Mouse (Mus musculus): ENCODE measurements around the gene Frmd4b. TPM values are rescaled to one million over a fixed set of nuclear protein-coding genes. Genes with fewer than 3 reads are reported as not detected.

Frmd4b gene
- polyA plus RNA-seq, 1 experiment from 2014 or later, result 32.5 TPM

GRCm38 (mm10) chr6:97576565-97577346 lies 40.6 kb downstream of the Frmd4b start:
- Histone ChIP-seq H3K9me3 (no peaks in the 10 kb centered on the region), H3K36me3 (no peaks in the 10 kb centered on the region), H3K4me1 (peaks cover 12% of the 10 kb centered on the region; the same call in 1 of the 2 replicates), H3K27me3 (ENCODE audit: insufficient read depth, poor library complexity, severe bottlenecking) (no peaks in the 10 kb centered on the region), H3K4me3 (no peak overlapping the region), H3K27ac (0 out of 2 replicates have a peak overlapping the region, but pooled peaks have one; percentile 1)
- no peak for DNase-seq (ENCODE audit: low spot score)
- WGBS, result 59% methylated on average over 7 of the region's 7 CpGs

- 83% methylated on average over 7 of the region's 7 CpGs for WGBS
- H3K27ac ChIP-seq, result no peak overlapping the region
- no peaks in the 10 kb centered on the region for H3K27me3 ChIP-seq (ENCODE audit: insufficient read depth, poor library complexity, severe bottlenecking)
- no peaks in the 10 kb centered on the region for H3K9me3 ChIP-seq
- DNase-seq (ENCODE audit: low spot score), result no peak
- peaks cover 12% of the 10 kb centered on the region; the same call in 1 of the 2 replicates for H3K4me1 ChIP-seq
- H3K36me3 ChIP-seq, result no peaks in the 10 kb centered on the region
- no peak overlapping the region for H3K4me3 ChIP-seq
Observed at GRCm38 (mm10) chr6:97576096-97576495, 41.2 kb downstream of the Frmd4b start.

DNA sequence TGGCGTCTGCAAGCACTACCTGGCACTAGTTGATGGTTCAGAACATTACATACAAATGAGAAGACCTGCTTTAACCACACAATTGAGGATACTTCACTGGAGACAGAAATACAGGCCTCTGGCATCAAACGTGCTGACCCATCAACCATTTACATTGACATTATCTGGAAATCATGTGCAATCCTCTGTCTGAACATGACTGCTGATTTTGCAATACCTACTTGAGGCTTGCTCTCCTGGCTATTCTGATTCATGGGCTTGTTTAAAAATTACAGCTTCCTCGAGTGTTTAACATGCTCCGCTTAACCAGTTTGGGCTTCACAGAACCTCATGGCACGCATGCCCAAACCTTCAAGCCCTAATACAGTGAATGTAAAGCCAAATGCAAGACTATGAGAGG lies 42.4 kb downstream of the Frmd4b start:
- H3K4me1 ChIP-seq, result peaks cover 12% of the 10 kb centered on the region; the same call in 1 of the 2 replicates
- H3K4me3 ChIP-seq, result no peak overlapping the region
- no peaks in the 10 kb centered on the region for H3K36me3 ChIP-seq
- WGBS, result 82% methylated on average over 5 of the region's 5 CpGs
- H3K27ac ChIP-seq, result no peak overlapping the region
- DNase-seq (ENCODE audit: low spot score), result no peak
- no peaks in the 10 kb centered on the region for H3K27me3 ChIP-seq (ENCODE audit: insufficient read depth, poor library complexity, severe bottlenecking)
- no peaks in the 10 kb centered on the region for H3K9me3 ChIP-seq

- Histone ChIP-seq H3K36me3 (no peaks in the 10 kb centered on the region), H3K27ac (no peak overlapping the region), H3K4me1 (peaks cover 12% of the 10 kb centered on the region), H3K9me3 (no peaks in the 10 kb centered on the region), H3K4me3 (no peak overlapping the region), H3K27me3 (ENCODE audit: insufficient read depth, poor library complexity, severe bottlenecking) (no peaks in the 10 kb centered on the region)
- DNase-seq (ENCODE audit: low spot score), result no peak
- WGBS, result 75% methylated on average over 5 of the region's 5 CpGs
Observed at GRCm38 (mm10) chr6:97572226-97572625, 45.1 kb downstream of the Frmd4b start.

DNA sequence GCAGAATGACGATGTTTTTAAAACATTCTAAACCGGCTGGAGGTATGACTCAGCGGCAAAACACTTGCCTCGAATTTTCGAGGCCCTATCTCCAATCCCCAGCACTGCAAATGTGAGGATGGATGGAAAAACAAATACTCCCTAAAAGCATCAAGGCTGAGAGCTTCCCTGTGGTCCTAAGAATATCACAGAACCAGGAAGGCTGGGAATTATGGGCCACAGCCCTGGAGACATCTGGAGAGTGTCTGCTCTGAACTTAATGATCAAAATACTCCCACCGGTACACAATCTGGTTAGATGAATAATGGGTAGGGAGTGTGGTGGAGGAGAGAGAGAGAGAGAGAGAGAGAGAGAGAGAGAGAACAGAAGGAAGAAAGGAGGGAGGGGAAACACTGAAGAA lies 48.8 kb downstream of the Frmd4b start:
- no peaks in the 10 kb centered on the region for H3K27me3 ChIP-seq (ENCODE audit: insufficient read depth, poor library complexity, severe bottlenecking)
- no peak overlapping the region; the same call in 1 of the 2 replicates for H3K27ac ChIP-seq
- H3K36me3 ChIP-seq, result no peaks in the 10 kb centered on the region
- peak; percentile 83 for DNase-seq (ENCODE audit: low spot score)
- peaks cover 7% of the 10 kb centered on the region; the same call in 1 of the 2 replicates for H3K4me1 ChIP-seq
- H3K9me3 ChIP-seq, result no peaks in the 10 kb centered on the region
- no peak overlapping the region for H3K4me3 ChIP-seq
- 15% methylated on average over 6 of the region's 6 CpGs for WGBS

GRCm38 (mm10) chr6:97566746-97567145 lies 50.6 kb downstream of the Frmd4b start:
- no peaks in the 10 kb centered on the region for H3K36me3 ChIP-seq
- no peak overlapping the region for H3K4me3 ChIP-seq
- DNase-seq (ENCODE audit: low spot score), result no peak
- H3K27me3 ChIP-seq (ENCODE audit: insufficient read depth, poor library complexity, severe bottlenecking), result no peaks in the 10 kb centered on the region
- H3K9me3 ChIP-seq, result no peaks in the 10 kb centered on the region
- 83% methylated on average over 4 of the region's 4 CpGs for WGBS
- no peak overlapping the region for H3K27ac ChIP-seq
- peaks cover 7% of the 10 kb centered on the region; the same call in 1 of the 2 replicates for H3K4me1 ChIP-seq

DNA sequence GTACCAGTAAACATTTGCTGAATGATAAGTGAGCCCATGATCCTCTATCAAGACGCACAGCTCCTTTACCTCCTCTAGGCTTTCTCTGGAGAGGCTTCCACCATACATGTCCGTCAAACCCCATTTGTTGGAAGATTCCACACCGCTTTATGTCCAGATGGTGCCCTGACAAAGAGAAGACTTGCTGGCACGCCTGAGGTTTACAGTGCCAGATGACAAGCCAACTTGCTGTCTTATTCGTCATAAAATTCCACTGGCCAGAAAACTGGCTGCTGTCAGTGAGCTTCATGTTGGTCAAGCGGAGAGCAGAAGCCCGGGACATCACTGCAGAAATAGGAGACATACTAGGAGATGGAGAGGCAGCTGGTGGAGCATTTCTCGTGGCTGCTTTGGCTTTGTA lies 60.2 kb downstream of the Frmd4b start:
- H3K4me1 ChIP-seq, result peaks cover 21% of the 10 kb centered on the region
- 82% methylated on average over 8 of the region's 8 CpGs for WGBS
- H3K4me3 ChIP-seq, result no peak overlapping the region
- no peaks in the 10 kb centered on the region for H3K27me3 ChIP-seq (ENCODE audit: insufficient read depth, poor library complexity, severe bottlenecking)
- DNase-seq (ENCODE audit: low spot score), result no peak
- H3K27ac ChIP-seq, result no peak overlapping the region
- no peaks in the 10 kb centered on the region for H3K9me3 ChIP-seq
- H3K36me3 ChIP-seq, result no peaks in the 10 kb centered on the region

DNA sequence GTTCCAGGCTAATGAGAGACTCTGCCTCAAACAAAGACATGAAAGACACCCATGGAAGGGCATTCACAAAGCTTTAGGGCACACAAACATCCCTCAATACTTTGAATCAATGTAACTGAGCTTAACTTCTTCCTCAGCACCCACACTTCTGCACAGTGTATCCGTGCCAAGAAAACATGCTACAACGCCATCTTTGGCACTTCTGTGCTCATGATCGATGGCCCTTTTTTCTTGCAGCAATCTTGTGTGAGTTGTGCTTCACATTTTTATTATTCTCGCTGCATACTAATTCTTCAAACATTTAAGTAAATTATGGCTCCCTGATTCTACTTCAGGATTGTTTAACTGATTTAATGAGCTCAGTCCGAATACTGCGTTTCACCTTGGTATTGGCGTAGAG lies 61.7 kb downstream of the Frmd4b start:
- H3K4me3 ChIP-seq, result no peak overlapping the region
- H3K27ac ChIP-seq, result no peak overlapping the region
- no peaks in the 10 kb centered on the region for H3K36me3 ChIP-seq
- DNase-seq (ENCODE audit: low spot score), result no peak
- WGBS, result 94% methylated on average over 7 of the region's 7 CpGs
- no peaks in the 10 kb centered on the region for H3K27me3 ChIP-seq (ENCODE audit: insufficient read depth, poor library complexity, severe bottlenecking)
- H3K4me1 ChIP-seq, result peaks cover 21% of the 10 kb centered on the region
- H3K9me3 ChIP-seq, result no peaks in the 10 kb centered on the region

DNA sequence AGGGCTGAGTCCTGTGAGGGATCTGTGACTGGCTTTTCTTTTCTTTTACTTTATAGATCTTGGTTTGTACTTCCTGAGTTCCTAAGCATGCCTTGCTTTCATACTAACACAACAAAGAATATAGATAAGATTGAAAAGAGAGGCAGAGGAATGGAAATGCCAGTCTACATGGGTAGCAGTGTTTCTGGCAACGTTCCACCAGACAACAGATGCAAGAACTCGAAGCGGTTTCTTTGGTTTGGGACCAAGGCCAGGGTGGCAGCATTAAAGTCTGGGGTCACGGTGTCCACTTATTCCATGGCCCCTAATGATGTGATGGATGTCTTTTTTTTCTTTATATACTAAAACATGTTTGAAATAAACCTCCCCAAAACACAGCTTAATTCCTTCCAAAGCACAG lies 63.9 kb downstream of the Frmd4b start:
- DNase-seq (ENCODE audit: low spot score), result no peak
- Histone ChIP-seq H3K27ac (no peak overlapping the region), H3K4me1 (peaks cover 16% of the 10 kb centered on the region), H3K9me3 (no peaks in the 10 kb centered on the region), H3K27me3 (ENCODE audit: insufficient read depth, poor library complexity, severe bottlenecking) (no peaks in the 10 kb centered on the region), H3K36me3 (no peaks in the 10 kb centered on the region), H3K4me3 (no peak overlapping the region)
- 66% methylated on average over 4 of the region's 4 CpGs for WGBS

- no peak overlapping the region for H3K27ac ChIP-seq
- H3K36me3 ChIP-seq, result no peaks in the 10 kb centered on the region
- no peaks in the 10 kb centered on the region for H3K9me3 ChIP-seq
- no peak overlapping the region for H3K4me3 ChIP-seq
- no peak for DNase-seq (ENCODE audit: low spot score)
- H3K4me1 ChIP-seq, result peaks cover 16% of the 10 kb centered on the region
- no peaks in the 10 kb centered on the region for H3K27me3 ChIP-seq (ENCODE audit: insufficient read depth, poor library complexity, severe bottlenecking)
- 91% methylated on average over 3 of the region's 3 CpGs for WGBS
Observed at GRCm38 (mm10) chr6:97552573-97552972, 64.8 kb downstream of the Frmd4b start.

DNA sequence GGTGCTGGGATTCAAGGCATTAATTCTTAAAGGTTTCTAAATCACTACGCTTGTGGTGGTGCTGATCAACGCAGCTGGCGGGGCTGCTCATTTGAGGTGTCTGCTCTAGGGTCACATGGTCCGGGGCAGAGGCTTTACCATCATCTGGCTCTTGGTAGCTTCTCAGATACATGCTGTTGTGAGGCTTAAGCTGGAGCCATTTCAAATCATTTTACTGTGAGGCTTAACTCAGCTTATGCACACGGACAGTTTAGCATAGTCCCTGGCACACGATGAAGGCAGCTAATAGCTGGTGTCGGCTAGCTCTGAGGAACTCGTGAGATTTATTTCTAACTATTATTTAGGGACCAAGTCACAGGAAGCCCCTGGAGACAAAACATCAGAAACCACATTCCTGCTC lies 65.5 kb downstream of the Frmd4b start:
- DNase-seq (ENCODE audit: low spot score), result no peak
- H3K27ac ChIP-seq, result no peak overlapping the region

DNA sequence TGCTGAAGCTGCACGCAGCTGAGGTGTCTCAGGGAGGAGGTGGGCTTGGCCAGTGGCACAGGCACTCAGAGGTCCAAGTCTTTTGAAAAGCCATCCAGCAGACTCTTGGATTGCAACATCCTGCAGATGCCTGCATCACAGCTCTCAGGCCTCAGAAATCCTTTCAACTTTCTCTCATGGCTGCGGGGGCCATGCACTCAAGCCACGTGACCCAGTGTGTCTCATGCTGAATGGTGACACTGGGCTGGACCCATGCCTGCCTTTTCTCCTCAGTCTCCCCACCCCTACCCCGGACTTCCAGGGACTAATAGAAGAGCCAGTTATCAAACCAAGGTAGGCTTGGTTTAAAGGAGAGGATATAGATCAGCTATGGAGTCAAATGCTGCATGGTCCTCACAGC lies 66.2 kb downstream of the Frmd4b start:
- no peak for DNase-seq (ENCODE audit: low spot score)
- H3K27ac ChIP-seq, result no peak overlapping the region
- no peaks in the 10 kb centered on the region for H3K27me3 ChIP-seq (ENCODE audit: insufficient read depth, poor library complexity, severe bottlenecking)
- peaks cover 10% of the 10 kb centered on the region for H3K4me1 ChIP-seq
- H3K4me3 ChIP-seq, result no peak overlapping the region
- WGBS, result 85% methylated on average over 4 of the region's 4 CpGs
- no peaks in the 10 kb centered on the region for H3K36me3 ChIP-seq
- no peaks in the 10 kb centered on the region for H3K9me3 ChIP-seq

More for the DNA sequence above, 65.5 kb downstream of the Frmd4b start:
- H3K9me3 ChIP-seq, result no peaks in the 10 kb centered on the region
- peaks cover 10% of the 10 kb centered on the region for H3K4me1 ChIP-seq
- no peak overlapping the region for H3K4me3 ChIP-seq
- H3K27me3 ChIP-seq (ENCODE audit: insufficient read depth, poor library complexity, severe bottlenecking), result no peaks in the 10 kb centered on the region
- WGBS, result 80% methylated on average over 8 of the region's 8 CpGs
- H3K36me3 ChIP-seq, result no peaks in the 10 kb centered on the region

- no peak for DNase-seq (ENCODE audit: low spot score)
- WGBS, result 89% methylated on average over 2 of the region's 2 CpGs
- Histone ChIP-seq H3K36me3 (no peaks in the 10 kb centered on the region), H3K4me3 (no peak overlapping the region), H3K9me3 (no peaks in the 10 kb centered on the region), H3K27ac (no peak overlapping the region), H3K4me1 (no peaks in the 10 kb centered on the region), H3K27me3 (ENCODE audit: insufficient read depth, poor library complexity, severe bottlenecking) (no peaks in the 10 kb centered on the region)
Observed at GRCm38 (mm10) chr6:97540458-97540857, 76.9 kb downstream of the Frmd4b start.

Data from heart, embryonic 10.5 days (tissue).